8 mouse cellular contexts compared by ENCODE assay signal in genomic region chr10:53378981-53379708, GRCm38 (mm10). TPM values are rescaled to one million over a fixed set of nuclear protein-coding genes. Genes with fewer than 3 reads are reported as not detected.
DNase-seq lines count a peak whose midpoint lies in the region; ATAC-seq and TF ChIP-seq lines count a peak whose summit lies in the region.

No protein-coding gene starts in this region.

- no peak; the same call in 1 of the 2 replicates for TF ChIP-seq POLR2A in testis, adult 2 months (IDR thresholded peaks at IDR 0.05; ENCODE audit: control insufficient read depth, low read depth, low read length)
- TF ChIP-seq POLR2A in brain, embryonic 14.5 days (IDR thresholded peaks at IDR 0.05; ENCODE audit: borderline replicate concordance, extremely low read depth, insufficient read depth, insufficient read length, poor library complexity, severe bottlenecking): no peak

- H3K9me3 ChIP-seq in forebrain, embryonic 11.5 days (ENCODE audit: control insufficient read depth, low read length): no peaks in the 10 kb centered on the region
- no peaks in the 10 kb centered on the region for H3K9me3 ChIP-seq in liver, embryonic 12.5 days (replicated peaks)
- no peaks in the 10 kb centered on the region for H3K9me3 ChIP-seq in neural tube, embryonic 13.5 days

- H3K27ac ChIP-seq in testis, adult 2 months (ENCODE audit: control insufficient read depth, insufficient read depth, low read depth, low read length): peak overlapping the region; percentile 93
- H3K27ac ChIP-seq in forebrain, embryonic 11.5 days (ENCODE audit: low read depth, low read length): peak overlapping the region; percentile 90
- peak overlapping the region; percentile 89 for H3K27ac ChIP-seq in liver, embryonic 12.5 days
- H3K27ac ChIP-seq in neural tube, embryonic 13.5 days (replicated peaks): peak overlapping the region; percentile 98

- H3K9ac ChIP-seq in forebrain, embryonic 11.5 days (ENCODE audit: low read length): peak overlapping the region; percentile 96
- H3K9ac ChIP-seq in liver, embryonic 12.5 days: peak overlapping the region; percentile 91
- H3K9ac ChIP-seq in neural tube, embryonic 13.5 days: peak overlapping the region; percentile 99

- no peak for TF ChIP-seq CTCF in testis, adult 2 months (IDR thresholded peaks at IDR 0.05; ENCODE audit: control insufficient read depth, insufficient read depth, insufficient replicate concordance, low read depth, low read length)
- TF ChIP-seq CTCF in brain, embryonic 14.5 days (IDR thresholded peaks at IDR 0.05; ENCODE audit: borderline replicate concordance, extremely low read depth, insufficient read depth, insufficient read length): no peak

- H3K4me1 ChIP-seq in testis, adult 2 months (ENCODE audit: control insufficient read depth, insufficient read depth, low read length): peaks cover 4% of the 10 kb centered on the region
- no peaks in the 10 kb centered on the region for H3K4me1 ChIP-seq in forebrain, embryonic 11.5 days (replicated peaks; ENCODE audit: control insufficient read depth, insufficient read depth, low read length)
- peaks cover 23% of the 10 kb centered on the region for H3K4me1 ChIP-seq in liver, embryonic 12.5 days
- peaks cover 33% of the 10 kb centered on the region for H3K4me1 ChIP-seq in neural tube, embryonic 13.5 days (replicated peaks)

- peak overlapping the region; percentile 95 for H3K4me3 ChIP-seq in testis, adult 2 months (ENCODE audit: control insufficient read depth, low read depth, low read length)
- peak overlapping the region; percentile 90 for H3K4me3 ChIP-seq in forebrain, embryonic 11.5 days (ENCODE audit: low read depth, low read length)
- H3K4me3 ChIP-seq in liver, embryonic 12.5 days: peak overlapping the region; percentile 85
- H3K4me3 ChIP-seq in neural tube, embryonic 13.5 days: peak overlapping the region; percentile 92

- WGBS in forebrain, embryonic 11.5 days: under 1% methylated on average over 59 of the region's 59 CpGs
- WGBS in liver, embryonic 12.5 days (ENCODE audit: insufficient replicate concordance): under 1% methylated on average over 55 of the region's 59 CpGs
- under 1% methylated on average over 59 of the region's 59 CpGs for WGBS in neural tube, embryonic 13.5 days

- peak overlapping the region; percentile 79 for H3K4me2 ChIP-seq in forebrain, embryonic 11.5 days (ENCODE audit: low read depth, low read length, severe bottlenecking)
- peak overlapping the region; percentile 98 for H3K4me2 ChIP-seq in liver, embryonic 12.5 days
- peak overlapping the region; percentile 66 for H3K4me2 ChIP-seq in neural tube, embryonic 13.5 days

- DNase-seq in testis, postnatal 14 days (ENCODE audit: low spot score): no peak
- DNase-seq in brain, embryonic 14.5 days (ENCODE audit: low read depth): peak; percentile 72
- DNase-seq in forebrain, embryonic 11.5 days (ENCODE audit: low spot score): peak; percentile 83
- DNase-seq in urinary bladder, adult 18-20 months (ENCODE audit: low spot score in 2 of 2): no peak

- H3K27me3 ChIP-seq in testis, adult 2 months (ENCODE audit: control insufficient read depth, insufficient read depth, low read length): no peaks in the 10 kb centered on the region
- H3K27me3 ChIP-seq in forebrain, embryonic 11.5 days (ENCODE audit: control insufficient read depth, insufficient read depth, low read length): no peaks in the 10 kb centered on the region
- H3K27me3 ChIP-seq in liver, embryonic 12.5 days (replicated peaks): no peaks in the 10 kb centered on the region
- no peaks in the 10 kb centered on the region for H3K27me3 ChIP-seq in neural tube, embryonic 13.5 days

- peak; percentile 82 for ATAC-seq in forebrain, embryonic 11.5 days (replicated peaks; ENCODE audit: low FRiP score)
- ATAC-seq in inflammation-experienced regulatory T-cells, adult 6 months: peak; percentile 72
- peak; percentile 82 for ATAC-seq in liver, embryonic 12.5 days
- ATAC-seq in neural tube, embryonic 13.5 days (ENCODE audit: low read depth): peak; percentile 85

- no peaks in the 10 kb centered on the region for H3K36me3 ChIP-seq in testis, adult 2 months (ENCODE audit: control insufficient read depth, insufficient read depth, low read length)
- H3K36me3 ChIP-seq in forebrain, embryonic 11.5 days (ENCODE audit: control insufficient read depth, insufficient read depth, low read length): no peaks in the 10 kb centered on the region
- H3K36me3 ChIP-seq in liver, embryonic 12.5 days: no peaks in the 10 kb centered on the region
- no peaks in the 10 kb centered on the region for H3K36me3 ChIP-seq in neural tube, embryonic 13.5 days

RNA-seq across cellular contexts. Expression of gene Cep85l, which starts 0.6 kb away (rescaled TPM):
- 147 and 189 TPM in 2 replicates for polyA plus RNA-seq in testis, adult 2 months (2012; rRNA removed)
- 7.5 and 7.9 TPM in 2 replicates for polyA plus RNA-seq in brain, embryonic 14.5 days (2012; rRNA removed)
- 4.8 and 5.5 TPM in 2 replicates for polyA plus RNA-seq in forebrain, embryonic 11.5 days (2014; fragmentation: Nextera tagmentation; extraction: Ambion mirVana)
- polyA plus RNA-seq in inflammation-experienced regulatory T-cells, adult 6 months (2017; shearing (Covaris generic)): 1 to 10 TPM; 1.6 to 3.4 (median 2.6) TPM
- 2.4 and 2.5 TPM in 2 replicates for polyA plus RNA-seq in liver, embryonic 12.5 days (2016; fragmentation: Nextera tagmentation; extraction: Ambion mirVana)
- 5.2 and 6.3 TPM in 2 replicates for polyA plus RNA-seq in neural tube, embryonic 13.5 days (2015; fragmentation: Nextera tagmentation; extraction: Ambion mirVana)

RNA-seq across cellular contexts. Expression of gene Pln, which starts 41.7 kb away (rescaled TPM):
- 87.9 and 109 TPM in 2 replicates for polyA plus RNA-seq in testis, adult 2 months (2012; rRNA removed)
- polyA plus RNA-seq in brain, embryonic 14.5 days (2012; rRNA removed): 0.06 and 0.07 TPM in 2 replicates
- 0.96 and 1.9 TPM in 2 replicates for polyA plus RNA-seq in forebrain, embryonic 11.5 days (2014; fragmentation: Nextera tagmentation; extraction: Ambion mirVana)
- 1 to 10 TPM; 1.9 to 3.4 (median 2.8) TPM for polyA plus RNA-seq in inflammation-experienced regulatory T-cells, adult 6 months (2017; shearing (Covaris generic))
- polyA plus RNA-seq in liver, embryonic 12.5 days (2016; fragmentation: Nextera tagmentation; extraction: Ambion mirVana): 0.50 and 0.61 TPM in 2 replicates
- 1.7 and 1.8 TPM in 2 replicates for polyA plus RNA-seq in neural tube, embryonic 13.5 days (2015; fragmentation: Nextera tagmentation; extraction: Ambion mirVana)

Comparison
In these comparisons a context has a peak if more than half of its experiments do, and no peak if none do; other contexts are left out.
1. DNase-seq: peak in brain, embryonic 14.5 days (single experiment) and forebrain, embryonic 11.5 days (single experiment); none in testis, postnatal 14 days (single experiment) and urinary bladder, adult 18-20 months (0 of 2).
2. RNA of gene Cep85l, which starts 0.6 kb away (polyA plus RNA-seq): 147 to 189 TPM in testis, adult 2 months; 7.5 to 7.9 TPM in brain, embryonic 14.5 days, 5.2 to 6.3 TPM in neural tube, embryonic 13.5 days, 4.8 to 5.5 TPM in forebrain, embryonic 11.5 days, 1.6 to 3.4 TPM in inflammation-experienced regulatory T-cells, adult 6 months and 2.4 to 2.5 TPM in liver, embryonic 12.5 days; every median in the first group is over 10 times any median in the second.
3. RNA of gene Pln, which starts 41.7 kb away (polyA plus RNA-seq): 87.9 to 109 TPM in testis, adult 2 months; 1.9 to 3.4 TPM in inflammation-experienced regulatory T-cells, adult 6 months, 0.96 to 1.9 TPM in forebrain, embryonic 11.5 days, 1.7 to 1.8 TPM in neural tube, embryonic 13.5 days, 0.50 to 0.61 TPM in liver, embryonic 12.5 days and 0.06 to 0.07 TPM in brain, embryonic 14.5 days; every median in the first group is over 10 times any median in the second.
4. Peak in every context shown above with its lines, with median percentiles within 50 percentile points of each other: H3K27ac ChIP-seq, H3K4me3 ChIP-seq, ATAC-seq, H3K4me2 ChIP-seq and H3K9ac ChIP-seq.